ENCODE assay signal across 24 mouse cellular contexts in the genomic region with DNA sequence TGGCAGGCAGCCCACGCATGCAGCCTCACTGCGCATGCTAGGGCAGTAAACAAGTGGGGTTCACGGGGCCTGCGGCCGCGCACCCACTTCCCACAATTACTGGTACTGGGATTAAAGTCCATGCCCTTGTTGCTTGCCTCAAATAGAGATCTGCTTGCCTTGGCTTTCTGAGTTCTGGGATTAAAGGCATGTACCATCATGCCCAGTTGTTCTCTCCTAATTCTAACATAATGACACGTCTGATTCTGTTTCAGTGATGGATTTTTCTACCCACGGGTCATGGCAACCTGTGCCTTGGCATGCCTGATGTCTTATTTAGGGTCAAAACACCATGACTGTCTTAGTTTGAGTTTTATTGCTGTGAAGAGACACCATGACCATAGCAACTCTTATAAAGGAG. TPM values are rescaled to one million over a fixed set of nuclear protein-coding genes. Genes with fewer than 3 reads are reported as not detected.
"Had no signal": no experiment of that assay in that cellular context is flagged by ENCODE, and none has a peak within 500 bp of the region (broad histone marks: within the 10 kb centered on the region; RNA-seq: fewer than 3 reads in every experiment).

No protein-coding gene starts in this region.

- DNase-seq: gastrocnemius, postnatal 14 days; gastrocnemius, postnatal 36 days; heart, adult 2 months; heart, postnatal 14 days; heart, postnatal 36 days; kidney, adult 18-20 months; kidney, adult 8-10 months; kidney, postnatal 14 days; kidney, postnatal 4 days; liver; liver, embryonic 13.5 days had no signal

- ATAC-seq: hindbrain, embryonic 16.5 days; inflammation-experienced regulatory T-cells, adult 6 months; intestine, embryonic 15.5 days; intestine, postnatal 0 days had no signal

RNA-seq across cellular contexts. Expression of a gene that starts 15.5 kb away (rescaled TPM):
- total RNA-seq: gastrocnemius, adult 18-20 months; gastrocnemius, adult 8-10 months; gastrocnemius, postnatal 14 days; gastrocnemius, postnatal 36 days; granulocyte monocyte progenitor cell, adult 5-6 weeks; heart, adult 2 months; heart, postnatal 14 days; heart, postnatal 36 days; layer of hippocampus, adult 2 months; layer of hippocampus, postnatal 10 days; layer of hippocampus, postnatal 25 days; left cerebral cortex, adult 2 months; left cerebral cortex, postnatal 14 days; left cerebral cortex, postnatal 36 days had no signal

RNA-seq across cellular contexts. Expression of a gene that starts 57.3 kb away (rescaled TPM):
- total RNA-seq: granulocyte monocyte progenitor cell, adult 5-6 weeks had no signal
